Mouse (Mus musculus): ENCODE measurements around the gene Prss40.

GRCm38 (mm10) chr1:34571431-34571830 lies 10.7 kb upstream of the Prss40 start:
- TF ChIP-seq CTCF (conservative IDR thresholded peaks at IDR 0.05; ENCODE audit: insufficient read depth, insufficient read length, low read depth, low read length): no peak
- no peak for TF ChIP-seq POLR2A (IDR thresholded peaks at IDR 0.05; ENCODE audit: low read depth, low read length)

All from kidney, adult 2 months (tissue).